Mouse (Mus musculus): ENCODE data around the gene Lpin3.

DNA sequence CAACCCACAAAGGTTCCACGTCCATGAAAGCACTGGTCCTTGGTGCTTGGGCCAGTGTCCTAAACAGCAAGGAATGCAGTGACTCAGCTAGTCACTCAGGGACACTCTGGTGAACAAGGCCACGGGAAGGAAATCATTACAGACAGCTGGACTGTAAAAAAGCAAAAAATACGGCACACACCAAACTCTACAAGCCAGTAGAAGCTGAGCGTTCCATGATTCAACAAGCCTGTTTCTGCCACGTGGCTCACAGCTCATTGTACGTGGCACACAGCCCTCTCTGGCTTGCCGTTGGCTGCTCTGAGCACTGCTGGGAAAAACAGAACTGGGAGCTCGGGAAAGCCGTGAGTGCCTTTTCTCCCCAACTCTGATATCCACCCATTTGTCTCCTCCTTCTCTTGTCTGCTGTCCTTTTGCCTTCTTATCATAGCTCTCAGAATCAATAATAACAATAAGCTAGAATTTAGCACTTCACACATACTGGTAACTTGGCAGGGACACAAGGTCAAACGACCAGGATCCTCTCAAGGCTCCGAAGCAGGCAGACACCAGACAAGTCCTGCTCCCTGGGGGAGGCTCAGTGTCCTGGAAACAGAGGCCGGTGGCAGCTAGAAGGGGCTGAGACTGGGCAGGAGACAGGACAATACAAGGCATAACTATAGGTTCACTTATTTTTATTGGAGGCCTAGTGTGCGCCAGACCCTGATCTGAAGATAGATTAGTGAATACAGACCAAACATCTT lies at the start of gene Lpin3:
- TF ChIP-seq CTCF (IDR thresholded peaks at IDR 0.05; ENCODE audit: extremely low read depth, insufficient read depth, insufficient read length, insufficient replicate concordance) (no peak), POLR2A (IDR thresholded peaks at IDR 0.05; ENCODE audit: low read depth, low read length) (no peak)

Measured in spleen, adult 2 months (tissue).